Mouse (Mus musculus) forebrain, embryonic 15.5 days (tissue): Measurements from ENCODE around the gene Mapkap1. TPM values are rescaled to one million over a fixed set of nuclear protein-coding genes. Genes with fewer than 3 reads are reported as not detected.

Experiments used
- ATAC-seq: fragments of 200-750 bp; cut with Nextera tagmentation; replicated peaks from 2 replicates; pipeline ENCODE4 v1.8.0; 2017; ENCODE audit warnings: mild to moderate bottlenecking, moderate TSS enrichment, moderate library complexity
- H3K27ac ChIP-seq: fragments of 300-500 bp; sonication (generic); replicated peaks from 2 replicates; pipeline ENCODE4 v1.5.1; 2015; ENCODE audit warnings: mild to moderate bottlenecking, inconsistent platforms
- H3K27me3 ChIP-seq: fragments of 300-500 bp; sonication (generic); 2 replicates; pipeline ENCODE4 v1.6.1; 2015; ENCODE audit warnings: inconsistent platforms
- H3K36me3 ChIP-seq: fragments of 300-500 bp; sonication (generic); 2 replicates; pipeline ENCODE4 v1.6.1; 2015; ENCODE audit warnings: mild to moderate bottlenecking, inconsistent platforms
- H3K4me1 ChIP-seq: fragments of 300-500 bp; sonication (generic); 2 replicates; pipeline ENCODE4 v1.6.1; 2015; ENCODE audit warnings: inconsistent platforms
- H3K4me2 ChIP-seq: fragments of 300-500 bp; sonication (generic); replicated peaks from 2 replicates; pipeline ENCODE4 v1.6.1; 2015; ENCODE audit warnings: mild to moderate bottlenecking, inconsistent platforms
- H3K4me3 ChIP-seq: fragments of 300-500 bp; sonication (generic); 2 replicates; pipeline ENCODE4 v1.5.1; 2015; ENCODE audit warnings: mild to moderate bottlenecking, inconsistent platforms
- H3K9ac ChIP-seq: fragments of 300-500 bp; sonication (generic); replicated peaks from 2 replicates; pipeline ENCODE4 v1.6.1; 2015; ENCODE audit warnings: mild to moderate bottlenecking, inconsistent platforms
- H3K9me3 ChIP-seq: fragments of 300-500 bp; sonication (generic); 2 replicates; pipeline ENCODE4 v1.6.1; 2016; ENCODE audit warnings: inconsistent platforms
- WGBS: fragments of 180-500 bp; shearing (Covaris S2); methylation state at CpG from one replicate; pipeline ENCODE4 v1.1.7; 2015; ENCODE audit warnings: mixed read lengths; 5-methylcytosine and 5-hydroxymethylcytosine counted together
- polyA plus RNA-seq: library from polyadenylated mRNA; unstranded; fragments of >200 nt; fragmentation: Nextera tagmentation; extraction: Ambion mirVana; gene quantifications from 2 replicates; pipeline ENCODE4 v1.2.1, GENCODE M21; 2015

Mapkap1 gene
- polyA plus RNA-seq, 1 experiment from 2014 or later = 107 TPM

DNA sequence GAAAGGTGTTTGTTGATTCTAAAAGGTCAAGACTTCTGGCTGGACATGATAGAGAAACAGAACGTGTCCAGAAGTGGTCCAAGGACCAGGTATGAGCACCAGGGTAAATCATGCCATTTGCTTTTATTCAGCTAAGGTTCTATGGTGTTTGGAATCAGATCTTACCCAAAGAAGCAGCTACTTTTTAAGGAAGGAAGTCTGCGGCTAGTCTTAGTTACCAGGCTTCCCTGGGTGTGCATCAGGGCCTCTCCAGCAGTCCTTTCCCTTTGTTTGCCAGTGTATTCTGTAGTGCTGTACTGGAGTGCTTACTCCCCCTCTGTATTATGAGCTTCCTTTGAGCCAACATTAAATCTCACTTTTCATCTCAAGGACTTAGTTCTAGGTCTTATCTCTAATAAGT is 111.5 kb downstream of the Mapkap1 start:
- Histone ChIP-seq H3K27ac (no peak overlapping the region), H3K4me2 (no peak overlapping the region), H3K4me1 (peaks cover 3% of the 10 kb centered on the region; the same call in 1 of the 2 replicates), H3K9me3 (no peaks in the 10 kb centered on the region), H3K9ac (no peak overlapping the region), H3K4me3 (no peak overlapping the region), H3K36me3 (no peaks in the 10 kb centered on the region), H3K27me3 (no peaks in the 10 kb centered on the region)
- 89% methylated on average over 2 of the region's 2 CpGs for WGBS
- no peak for ATAC-seq

DNA sequence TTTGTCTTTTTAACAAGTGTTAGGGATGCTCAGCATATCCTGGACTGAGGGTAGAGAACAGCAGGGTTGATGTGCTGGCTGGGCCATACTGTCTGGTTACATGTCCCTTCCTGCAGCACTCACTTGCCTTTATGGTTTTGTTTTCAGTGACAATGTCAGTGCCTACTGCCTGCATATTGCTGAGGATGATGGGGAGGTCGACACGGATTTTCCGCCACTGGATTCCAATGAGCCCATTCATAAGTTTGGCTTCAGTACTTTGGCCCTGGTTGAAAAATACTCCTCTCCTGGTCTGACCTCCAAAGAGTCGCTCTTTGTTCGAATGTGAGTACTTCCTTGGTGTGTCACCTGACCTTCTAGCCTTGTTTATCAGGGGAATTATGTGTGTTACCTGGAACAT is 112.0 kb downstream of the Mapkap1 start:
- no peak overlapping the region for H3K4me2 ChIP-seq
- no peak overlapping the region for H3K4me3 ChIP-seq
- H3K27me3 ChIP-seq = no peaks in the 10 kb centered on the region
- peaks cover 3% of the 10 kb centered on the region; the same call in 1 of the 2 replicates for H3K4me1 ChIP-seq
- no peak for ATAC-seq
- H3K9ac ChIP-seq = no peak overlapping the region
- no peaks in the 10 kb centered on the region for H3K36me3 ChIP-seq
- WGBS = 91% methylated on average over 5 of the region's 5 CpGs
- no peak overlapping the region for H3K27ac ChIP-seq
- no peaks in the 10 kb centered on the region for H3K9me3 ChIP-seq

DNA sequence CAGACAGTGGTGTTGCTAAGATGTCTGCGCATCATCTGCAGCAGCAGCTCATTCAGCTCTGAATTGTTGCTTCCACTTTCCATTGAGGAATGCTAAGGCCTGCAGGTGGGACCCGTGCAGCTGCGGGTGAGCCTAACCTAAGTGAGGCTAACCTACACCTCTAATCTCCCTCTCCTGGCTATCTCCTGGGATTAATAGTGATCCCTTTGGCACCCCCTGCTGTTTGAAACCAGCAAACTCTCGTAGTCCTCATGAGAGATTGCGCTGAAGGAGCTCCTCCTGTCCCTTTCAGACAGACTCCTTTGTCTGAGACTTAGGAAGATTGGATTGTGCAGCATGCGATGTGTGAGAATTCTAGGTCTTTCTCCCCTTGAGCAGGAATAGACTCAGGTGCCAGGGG is 113.0 kb downstream of the Mapkap1 start:
- ATAC-seq = no peak

GRCm38 (mm10) chr2:34521384-34521783 is 114.8 kb downstream of the Mapkap1 start:
- H3K4me2 ChIP-seq = no peak overlapping the region
- H3K9me3 ChIP-seq = no peaks in the 10 kb centered on the region
- H3K36me3 ChIP-seq = no peaks in the 10 kb centered on the region
- no peak overlapping the region for H3K27ac ChIP-seq
- ATAC-seq = no peak
- no peaks in the 10 kb centered on the region for H3K27me3 ChIP-seq
- 91% methylated on average over 3 of the region's 3 CpGs for WGBS
- H3K9ac ChIP-seq = no peak overlapping the region
- H3K4me3 ChIP-seq = no peak overlapping the region
- peaks cover 13% of the 10 kb centered on the region for H3K4me1 ChIP-seq

More for the DNA sequence above, 113.0 kb downstream of the Mapkap1 start:
- H3K27me3 ChIP-seq = no peaks in the 10 kb centered on the region
- no peak overlapping the region for H3K9ac ChIP-seq
- 25% methylated on average over 6 of the region's 6 CpGs for WGBS
- H3K4me1 ChIP-seq = peaks cover 3% of the 10 kb centered on the region; the same call in 1 of the 2 replicates
- no peak overlapping the region for H3K4me3 ChIP-seq
- no peak overlapping the region for H3K4me2 ChIP-seq
- H3K36me3 ChIP-seq = no peaks in the 10 kb centered on the region
- no peak overlapping the region for H3K27ac ChIP-seq
- no peaks in the 10 kb centered on the region for H3K9me3 ChIP-seq

DNA sequence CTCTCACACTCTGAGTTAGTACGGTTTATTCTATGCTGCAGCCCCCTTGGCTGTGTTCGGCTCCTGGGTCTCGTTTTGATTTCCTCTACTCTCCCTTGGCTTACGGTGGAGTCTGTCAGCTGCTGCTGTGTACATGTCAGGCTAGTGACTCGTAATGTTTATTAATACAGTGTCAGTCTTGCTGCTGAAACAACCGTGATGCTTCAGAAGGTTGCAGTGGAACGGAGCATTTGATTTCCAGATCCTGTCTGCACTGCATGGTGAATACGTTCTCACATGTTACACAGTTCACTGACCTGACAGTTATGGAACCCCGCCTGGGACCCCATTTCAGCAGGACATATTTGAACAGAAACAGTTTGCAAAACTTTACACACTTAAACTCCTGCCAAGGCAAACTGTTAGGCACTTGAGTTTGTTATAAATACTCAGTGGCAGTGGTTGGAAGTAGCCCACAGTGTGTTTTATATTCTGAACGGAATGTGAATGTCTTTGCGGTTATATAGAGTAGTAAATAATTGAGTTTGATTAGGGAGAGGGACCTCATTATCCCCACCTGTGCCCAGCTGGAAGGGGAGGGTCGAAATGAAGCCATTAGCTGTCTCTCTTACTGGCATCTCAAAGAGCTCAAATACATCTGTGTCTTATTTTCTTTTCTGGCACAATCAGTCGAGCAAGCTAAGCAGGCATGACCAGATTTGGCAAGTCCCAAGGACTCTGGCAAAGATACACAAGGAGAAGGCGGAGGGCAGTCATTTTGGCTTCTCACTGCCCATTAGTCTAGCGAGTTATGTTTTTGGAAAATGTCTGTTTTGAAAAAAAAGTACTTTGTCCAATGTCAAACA is 120.2 kb downstream of the Mapkap1 start:
- no peak overlapping the region for H3K4me3 ChIP-seq
- H3K9ac ChIP-seq = no peak overlapping the region
- no peaks in the 10 kb centered on the region for H3K9me3 ChIP-seq
- peak; percentile 78 for ATAC-seq
- H3K36me3 ChIP-seq = no peaks in the 10 kb centered on the region
- 26% methylated on average over 15 of the region's 15 CpGs for WGBS
- H3K27ac ChIP-seq = 0 out of 2 replicates have a peak overlapping the region, but pooled peaks have one; percentile 7
- H3K4me2 ChIP-seq = no peak overlapping the region
- H3K4me1 ChIP-seq = peaks cover 51% of the 10 kb centered on the region
- H3K27me3 ChIP-seq = no peaks in the 10 kb centered on the region

- Histone ChIP-seq H3K9ac (no peak overlapping the region), H3K4me1 (peaks cover 67% of the 10 kb centered on the region), H3K4me2 (no peak overlapping the region), H3K36me3 (no peaks in the 10 kb centered on the region), H3K4me3 (no peak overlapping the region), H3K9me3 (no peaks in the 10 kb centered on the region), H3K27me3 (no peaks in the 10 kb centered on the region), H3K27ac (no peak overlapping the region)
- ATAC-seq = no peak
Observed at GRCm38 (mm10) chr2:34528491-34528890, 121.9 kb downstream of the Mapkap1 start.

DNA sequence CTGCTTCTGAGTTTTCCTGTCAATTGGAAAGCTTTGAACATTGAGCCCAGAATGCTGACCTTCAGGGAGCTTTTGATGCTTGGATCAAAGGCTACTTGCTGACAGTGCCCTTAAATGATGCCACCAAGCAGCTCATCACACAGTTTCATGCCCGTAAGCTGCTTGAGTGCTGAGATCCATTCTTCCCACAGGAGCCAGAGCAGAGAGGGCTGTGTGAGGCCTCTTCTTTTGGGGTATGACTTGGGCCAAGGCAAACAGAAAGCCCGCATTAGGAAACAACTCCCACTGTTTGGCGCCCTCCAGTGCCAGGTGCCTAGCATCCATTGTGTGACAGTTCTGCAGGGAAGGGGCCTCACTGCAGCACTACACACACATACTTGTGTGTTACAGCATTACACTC is 123.5 kb downstream of the Mapkap1 start:
- H3K4me3 ChIP-seq = no peak overlapping the region
- 31% methylated on average over 3 of the region's 3 CpGs for WGBS

DNA sequence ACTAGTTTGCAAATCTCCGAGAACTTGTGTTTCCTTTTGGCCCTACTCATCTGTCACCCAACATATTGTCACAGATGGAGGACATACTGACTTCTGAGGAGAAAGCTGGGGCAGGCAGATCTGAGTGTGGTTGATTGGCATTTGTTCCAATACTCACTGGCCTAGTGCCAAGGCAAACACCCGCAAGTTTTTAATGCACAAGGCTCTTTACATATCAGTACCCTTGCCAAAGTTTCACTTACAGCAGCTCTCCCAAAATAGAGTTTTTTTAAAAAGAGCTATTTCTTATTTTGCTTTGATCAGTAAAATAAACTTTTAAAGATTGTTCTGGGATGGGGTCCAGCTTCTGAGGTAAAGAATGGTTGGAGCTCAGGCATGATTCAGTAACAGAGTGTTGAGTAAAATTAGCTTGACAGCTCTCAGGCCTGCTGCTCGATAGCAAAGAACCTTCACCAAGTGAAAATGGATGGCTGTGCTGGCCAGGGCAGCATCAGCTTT is 125.3 kb downstream of the Mapkap1 start:
- Histone ChIP-seq H3K4me3 (no peak overlapping the region), H3K27ac (peak overlapping the region; percentile 62), H3K27me3 (no peaks in the 10 kb centered on the region), H3K4me2 (no peak overlapping the region), H3K36me3 (no peaks in the 10 kb centered on the region), H3K9ac (no peak overlapping the region), H3K4me1 (peaks cover 64% of the 10 kb centered on the region), H3K9me3 (no peaks in the 10 kb centered on the region)
- peak; percentile 71 for ATAC-seq
- WGBS = 14% methylated on average over 3 of the region's 3 CpGs

More for the DNA sequence above, 123.5 kb downstream of the Mapkap1 start:
- no peak overlapping the region for H3K9ac ChIP-seq
- H3K27ac ChIP-seq = no peak overlapping the region
- no peak overlapping the region for H3K4me2 ChIP-seq
- H3K9me3 ChIP-seq = no peaks in the 10 kb centered on the region
- no peaks in the 10 kb centered on the region for H3K27me3 ChIP-seq
- ATAC-seq = no peak
- H3K36me3 ChIP-seq = no peaks in the 10 kb centered on the region
- peaks cover 74% of the 10 kb centered on the region for H3K4me1 ChIP-seq

GRCm38 (mm10) chr2:34532394-34532793 is 125.8 kb downstream of the Mapkap1 start:
- H3K27ac ChIP-seq = peak overlapping the region; percentile 62

GRCm38 (mm10) chr2:34533281-34533680 is 126.7 kb downstream of the Mapkap1 start:
- Histone ChIP-seq H3K9me3 (no peaks in the 10 kb centered on the region), H3K36me3 (no peaks in the 10 kb centered on the region), H3K9ac (no peak overlapping the region), H3K4me3 (no peak overlapping the region), H3K4me1 (peaks cover 54% of the 10 kb centered on the region), H3K27ac (no peak overlapping the region), H3K27me3 (no peaks in the 10 kb centered on the region), H3K4me2 (no peak overlapping the region)
- ATAC-seq = no peak

More at GRCm38 (mm10) chr2:34532394-34532793, 125.8 kb downstream of the Mapkap1 start:
- Histone ChIP-seq H3K36me3 (no peaks in the 10 kb centered on the region), H3K4me2 (no peak overlapping the region), H3K27me3 (no peaks in the 10 kb centered on the region), H3K9me3 (no peaks in the 10 kb centered on the region), H3K9ac (no peak overlapping the region), H3K4me1 (peaks cover 58% of the 10 kb centered on the region), H3K4me3 (no peak overlapping the region)
- WGBS = 57% methylated on average over 1 of the region's 1 CpGs
- ATAC-seq = no peak

GRCm38 (mm10) chr2:34534996-34535395 is 128.4 kb downstream of the Mapkap1 start:
- Histone ChIP-seq H3K27me3 (no peaks in the 10 kb centered on the region), H3K36me3 (no peaks in the 10 kb centered on the region), H3K27ac (peak overlapping the region; percentile 9; the same call in 1 of the 2 replicates), H3K4me1 (peaks cover 44% of the 10 kb centered on the region), H3K9me3 (no peaks in the 10 kb centered on the region), H3K4me3 (no peak overlapping the region), H3K4me2 (0 out of 2 replicates have a peak overlapping the region, but pooled peaks have one; percentile 5), H3K9ac (0 out of 2 replicates have a peak overlapping the region, but pooled peaks have one; percentile 12)
- 16% methylated on average over 12 of the region's 12 CpGs for WGBS
- ATAC-seq = no peak

- Histone ChIP-seq H3K36me3 (no peaks in the 10 kb centered on the region), H3K27me3 (no peaks in the 10 kb centered on the region), H3K4me3 (no peak overlapping the region), H3K27ac (no peak overlapping the region), H3K4me1 (peaks cover 21% of the 10 kb centered on the region), H3K9ac (no peak overlapping the region), H3K9me3 (no peaks in the 10 kb centered on the region), H3K4me2 (no peak overlapping the region)
- WGBS = 87% methylated on average over 3 of the region's 3 CpGs
- ATAC-seq = no peak
Observed at GRCm38 (mm10) chr2:34537356-34537755, 130.8 kb downstream of the Mapkap1 start.
